In the genomic region with DNA sequence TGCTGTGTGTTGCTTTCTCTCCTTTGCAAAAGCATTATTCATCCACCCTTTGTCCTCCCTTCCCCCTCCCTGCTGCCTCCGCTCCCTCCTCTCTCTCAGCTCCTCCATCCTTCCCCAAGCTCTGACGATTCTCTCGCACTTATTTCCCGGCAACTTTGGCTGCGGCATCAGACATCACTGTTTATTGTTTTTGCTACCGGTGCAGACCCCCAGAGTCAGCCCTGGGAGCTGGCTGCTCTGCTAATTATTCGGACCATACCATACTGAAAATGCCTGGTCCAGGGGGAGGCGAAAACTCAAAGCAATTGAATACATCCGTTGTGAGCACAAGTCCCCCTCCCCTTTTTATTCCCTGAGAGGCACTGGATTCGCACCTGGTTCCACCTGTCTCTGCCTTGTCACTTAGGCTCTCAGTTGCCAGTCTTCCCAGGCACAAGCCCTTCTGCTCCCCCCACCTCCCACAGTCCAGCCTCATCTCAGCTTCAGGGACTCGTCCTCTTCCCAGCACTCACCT, we compare ENCODE assay signal across 8 mouse cellular contexts. TPM values are rescaled to one million over a fixed set of nuclear protein-coding genes. Genes with fewer than 3 reads are reported as not detected.
DNase-seq lines count a peak whose midpoint lies in the region; ATAC-seq and TF ChIP-seq lines count a peak whose summit lies in the region.

No protein-coding gene starts in this region.

- H3K27ac ChIP-seq in kidney, postnatal 0 days: no peak overlapping the region
- H3K27ac ChIP-seq in midbrain, postnatal 0 days (ENCODE audit: low read depth, low read length): peak overlapping the region; percentile 79

- H3K4me2 ChIP-seq in kidney, postnatal 0 days (ENCODE audit: low read length): peak overlapping the region; percentile 58
- H3K4me2 ChIP-seq in midbrain, postnatal 0 days (ENCODE audit: low read depth, low read length, poor library complexity, severe bottlenecking): peak overlapping the region; percentile 78

- peaks cover 39% of the 10 kb centered on the region for H3K4me1 ChIP-seq in kidney, postnatal 0 days (replicated peaks; ENCODE audit: insufficient read depth, low read length)
- peaks cover 21% of the 10 kb centered on the region for H3K4me1 ChIP-seq in midbrain, postnatal 0 days (ENCODE audit: insufficient read depth, low read length)

- CTCF ChIA-PET in Patski (lab: Charles Lee): no interaction called here

- H3K36me3 ChIP-seq in kidney, postnatal 0 days (ENCODE audit: insufficient read depth, low read length): no peaks in the 10 kb centered on the region
- H3K36me3 ChIP-seq in midbrain, postnatal 0 days (ENCODE audit: insufficient read depth, low read length): no peaks in the 10 kb centered on the region

- H3K9ac ChIP-seq in kidney, postnatal 0 days (ENCODE audit: low read depth, low read length): peak overlapping the region; percentile 51
- peak overlapping the region; percentile 82 for H3K9ac ChIP-seq in midbrain, postnatal 0 days (replicated peaks; ENCODE audit: low read length, poor library complexity, severe bottlenecking)

- DNase-seq in kidney, postnatal 0 days (ENCODE audit: low spot score): peak; percentile 41
- DNase-seq in kidney, postnatal 10 days: no peak
- no peak for DNase-seq in Patski (ENCODE audit: low read depth, low spot score)
- peak; percentile 75 for DNase-seq in embryo, embryonic 9.5 days (ENCODE audit: extremely low spot score)
- DNase-seq in midbrain, postnatal 0 days (ENCODE audit: low spot score): peak; percentile 66
- no peak for DNase-seq in gastrocnemius, postnatal 4 days (ENCODE audit: low spot score in 2 of 2)
- no peak for DNase-seq in adrenal gland, postnatal 4 days (ENCODE audit: low spot score in 2 of 2)

- in situ Hi-C loops in Patski (cut with MboI; ENCODE audit: low pct_unique_long_range_greater_than_20kb): loop anchor here (10.0 kb wide), 1 partner anchor 330 kb away; no protein-coding TSS in a partner anchor

- no peak for ATAC-seq in kidney, postnatal 0 days (replicated peaks; ENCODE audit: low FRiP score, low read depth)
- ATAC-seq in Patski: peak; percentile 17
- ATAC-seq in inflammation-experienced regulatory T-cells, adult 6 months: peak; percentile 23
- peak; percentile 52 for ATAC-seq in midbrain, postnatal 0 days (ENCODE audit: low FRiP score)

- TF ChIP-seq CTCF in kidney, postnatal 0 days (IDR thresholded peaks at IDR 0.05; ENCODE audit: low read depth): no peak
- TF ChIP-seq CTCF in Patski (IDR thresholded peaks at IDR 0.05): no peak
- no peak for TF ChIP-seq CTCF in midbrain, postnatal 0 days (IDR thresholded peaks at IDR 0.05)

- WGBS in kidney, postnatal 0 days: under 1% methylated on average over 11 of the region's 11 CpGs
- 0% methylated on average over 11 of the region's 11 CpGs for WGBS in midbrain, postnatal 0 days

- POLR2A ChIA-PET in Patski (lab: Charles Lee): interaction anchor here (1.2 to 1.9 kb wide), 3 partner anchors 8 to 17 kb away, joined by 3 to 5 read pairs (median 3); no protein-coding TSS in a partner anchor

- peak overlapping the region; percentile 38 for H3K4me3 ChIP-seq in kidney, postnatal 0 days (replicated peaks; ENCODE audit: low read depth, low read length)
- peak overlapping the region; percentile 63 for H3K4me3 ChIP-seq in midbrain, postnatal 0 days (ENCODE audit: low read depth, low read length)

- H3K27me3 ChIP-seq in kidney, postnatal 0 days (ENCODE audit: insufficient read depth, low read length): no peaks in the 10 kb centered on the region
- H3K27me3 ChIP-seq in Patski: no peaks in the 10 kb centered on the region
- H3K27me3 ChIP-seq in midbrain, postnatal 0 days (ENCODE audit: insufficient read depth, low read length): no peaks in the 10 kb centered on the region

- H3K9me3 ChIP-seq in kidney, postnatal 0 days (replicated peaks; ENCODE audit: low read length): no peaks in the 10 kb centered on the region
- no peaks in the 10 kb centered on the region for H3K9me3 ChIP-seq in midbrain, postnatal 0 days (ENCODE audit: low read length)

RNA-seq across cellular contexts. Expression of a gene that starts 0.6 kb away (rescaled TPM):
- polyA plus RNA-seq in kidney, postnatal 0 days (2015; fragmentation: Nextera tagmentation; extraction: Ambion mirVana): 4.1 TPM in 2 replicates
- polyA plus RNA-seq in Patski (2021): 11.6 TPM
- 1 to 10 TPM; 1.2 to 3.2 (median 2.2) TPM for polyA plus RNA-seq in inflammation-experienced regulatory T-cells, adult 6 months (2017; shearing (Covaris generic))
- total RNA-seq in midbrain, postnatal 0 days (2014; rRNA removed): 12.9 and 15.0 TPM in 2 replicates
- polyA plus RNA-seq in midbrain, postnatal 0 days (2015; fragmentation: Nextera tagmentation; extraction: Ambion mirVana): 14.3 and 14.7 TPM in 2 replicates
- total RNA-seq in gastrocnemius, postnatal 4 days (2021): under 1 TPM; 0.74 to 0.78 TPM
- 10 to 100 TPM; 12.0 to 18.2 TPM for total RNA-seq in adrenal gland, postnatal 4 days (2021)

RNA-seq across cellular contexts. Expression of a gene that starts 7.3 kb away (rescaled TPM):
- polyA plus RNA-seq in kidney, postnatal 0 days (2015; fragmentation: Nextera tagmentation; extraction: Ambion mirVana): 24.5 and 26.0 TPM in 2 replicates
- polyA plus RNA-seq in Patski (2021): 11.9 TPM
- 10 to 100 TPM; 41.2 to 48.0 (median 44.5) TPM for polyA plus RNA-seq in inflammation-experienced regulatory T-cells, adult 6 months (2017; shearing (Covaris generic))
- total RNA-seq in midbrain, postnatal 0 days (2014; rRNA removed): 12.6 TPM in 2 replicates
- 12.5 and 13.4 TPM in 2 replicates for polyA plus RNA-seq in midbrain, postnatal 0 days (2015; fragmentation: Nextera tagmentation; extraction: Ambion mirVana)
- total RNA-seq in gastrocnemius, postnatal 4 days (2021): 1 to 10 TPM; 6.8 to 8.6 TPM
- 10 to 100 TPM; 13.0 to 15.2 TPM for total RNA-seq in adrenal gland, postnatal 4 days (2021)

RNA-seq across cellular contexts. Expression of a gene that starts 9.0 kb away (rescaled TPM):
- 8.7 and 9.3 TPM in 2 replicates for polyA plus RNA-seq in kidney, postnatal 0 days (2015; fragmentation: Nextera tagmentation; extraction: Ambion mirVana)
- polyA plus RNA-seq in Patski (2021): 3.1 TPM
- not detected for polyA plus RNA-seq in inflammation-experienced regulatory T-cells, adult 6 months (2017; shearing (Covaris generic))
- 0.88 and 1.1 TPM in 2 replicates for total RNA-seq in midbrain, postnatal 0 days (2014; rRNA removed)
- polyA plus RNA-seq in midbrain, postnatal 0 days (2015; fragmentation: Nextera tagmentation; extraction: Ambion mirVana): 2.1 and 2.4 TPM in 2 replicates
- 1 to 10 TPM; 4.0 to 6.3 TPM for total RNA-seq in gastrocnemius, postnatal 4 days (2021)
- total RNA-seq in adrenal gland, postnatal 4 days (2021): 1 to 10 TPM; 8.3 to 9.1 TPM

RNA-seq across cellular contexts. Expression of a gene that starts 19.4 kb away (rescaled TPM):
- polyA plus RNA-seq in kidney, postnatal 0 days (2015; fragmentation: Nextera tagmentation; extraction: Ambion mirVana): 25.9 and 29.2 TPM in 2 replicates
- polyA plus RNA-seq in Patski (2021): 65.0 TPM
- polyA plus RNA-seq in inflammation-experienced regulatory T-cells, adult 6 months (2017; shearing (Covaris generic)): 10 to 100 TPM; 12.9 to 14.1 (median 13.3) TPM
- 39.0 and 39.4 TPM in 2 replicates for total RNA-seq in midbrain, postnatal 0 days (2014; rRNA removed)
- polyA plus RNA-seq in midbrain, postnatal 0 days (2015; fragmentation: Nextera tagmentation; extraction: Ambion mirVana): 14.5 and 17.9 TPM in 2 replicates
- total RNA-seq in gastrocnemius, postnatal 4 days (2021): 10 to 100 TPM; 45.1 to 50.9 TPM
- 10 to 100 TPM; 52.5 to 61.7 TPM for total RNA-seq in adrenal gland, postnatal 4 days (2021)

RNA-seq across cellular contexts. Expression of a gene that starts 40.8 kb away (rescaled TPM):
- 140 and 156 TPM in 2 replicates for polyA plus RNA-seq in kidney, postnatal 0 days (2015; fragmentation: Nextera tagmentation; extraction: Ambion mirVana)
- 0.14 TPM for polyA plus RNA-seq in Patski (2021)
- under 1 TPM in 1 of 3 experiments, not detected in 2; 0.20 TPM for polyA plus RNA-seq in inflammation-experienced regulatory T-cells, adult 6 months (2017; shearing (Covaris generic))
- total RNA-seq in midbrain, postnatal 0 days (2014; rRNA removed): 19.9 and 20.9 TPM in 2 replicates
- 30.6 and 31.9 TPM in 2 replicates for polyA plus RNA-seq in midbrain, postnatal 0 days (2015; fragmentation: Nextera tagmentation; extraction: Ambion mirVana)
- total RNA-seq in gastrocnemius, postnatal 4 days (2021): 10 to 100 TPM; 67.9 to 78.7 TPM
- 10 to 100 TPM; 64.5 to 76.4 TPM for total RNA-seq in adrenal gland, postnatal 4 days (2021)

Comparison
In these comparisons a context has a peak if more than half of its experiments do, and no peak if none do; other contexts are left out.
1. DNase-seq: peak in kidney, postnatal 0 days (single experiment), embryo, embryonic 9.5 days (single experiment) and midbrain, postnatal 0 days (single experiment); none in kidney, postnatal 10 days (single experiment), Patski (single experiment), gastrocnemius, postnatal 4 days (0 of 2) and adrenal gland, postnatal 4 days (0 of 2).